Mouse (Mus musculus) C2C12 (cell line): ENCODE measurements around the gene Cend1. TPM values are rescaled to one million over a fixed set of nuclear protein-coding genes. Genes with fewer than 3 reads are reported as not detected.

Source experiments
- H3K27me3 ChIP-seq: one replicate; pipeline ENCODE4 v1.6.1; 2011; ENCODE audit not compliant: control insufficient read depth, insufficient read depth, insufficient read length
- H3K36me3 ChIP-seq: one replicate; pipeline ENCODE4 v1.6.1; 2011; ENCODE audit not compliant: control insufficient read depth, insufficient read depth
- H3K4me3 ChIP-seq: one replicate; pipeline ENCODE4 v1.5.1; 2011; ENCODE audit warnings: mild to moderate bottlenecking, control low read depth; ENCODE audit not compliant: poor library complexity, insufficient read depth, severe bottlenecking
- H3K79me2 ChIP-seq: one replicate; pipeline ENCODE4 v1.6.1; 2011; ENCODE audit not compliant: control insufficient read depth, insufficient read depth
- H3K79me3 ChIP-seq: one replicate; pipeline ENCODE4 v1.6.1; 2011; ENCODE audit warnings: low read depth, control low read depth
- H3ac ChIP-seq: one replicate; pipeline ENCODE3; 2011; ENCODE audit warnings: low read depth; ENCODE audit not compliant: control insufficient read depth, insufficient read length
- CEBPB ChIP-seq: IDR thresholded peaks from one replicate; pipeline ENCODE4 v1.6.1; 2011; ENCODE audit warnings: low read depth, mild to moderate bottlenecking, control low read depth, moderate library complexity
- CTCF ChIP-seq: IDR thresholded peaks from one replicate; pipeline ENCODE4 v1.5.1; 2011; ENCODE audit not compliant: control insufficient read depth, insufficient read depth, insufficient read length
- FOSL1 ChIP-seq: IDR thresholded peaks from one replicate; pipeline ENCODE4 v1.8.0; 2011; ENCODE audit warnings: mild to moderate bottlenecking, low read length; ENCODE audit not compliant: poor library complexity, insufficient read depth, severe bottlenecking
- MAX ChIP-seq: IDR thresholded peaks from one replicate; pipeline ENCODE4 v1.6.1; 2011; ENCODE audit warnings: mild to moderate bottlenecking, control low read depth
- MYOD1 ChIP-seq: IDR thresholded peaks from one replicate; pipeline ENCODE4 v1.6.1; 2011; ENCODE audit warnings: low read depth; ENCODE audit not compliant: control insufficient read depth, insufficient read length
- MYOG ChIP-seq: IDR thresholded peaks from one replicate; pipeline ENCODE4 v1.6.1; 2011; ENCODE audit not compliant: control insufficient read depth, insufficient read length; ENCODE audit errors: extremely low read depth
- USF1 ChIP-seq: IDR thresholded peaks from one replicate; pipeline ENCODE4 v1.6.1; 2011; ENCODE audit warnings: low read depth, mild to moderate bottlenecking, control low read depth, moderate library complexity
- long read RNA-seq, 2 experiments: library from polyadenylated mRNA; unstranded; transcript quantifications; one replicate each; pipeline ENCODE4 v2.0.0; 2019 to 2020
- polyA plus RNA-seq: library from polyadenylated mRNA; unstranded; fragments of >200 nt; fragmentation: generic; extraction: Trizol; gene quantifications from one replicate; pipeline ENCODE4 v1.2.1, GENCODE M21; 2012; ENCODE audit warnings: missing spikeins

Cend1 gene
- polyA plus RNA-seq, result 2.4 TPM
- long read RNA-seq, experiment 1, result 0 reads
- long read RNA-seq, experiment 2, result 0 reads

GRCm38 (mm10) chr7:141429310-141429709, at the start of gene Cend1:
Gene Cend1 (minus strand): TSS chr7:141429491.
- Histone ChIP-seq H3K79me3 (no peaks in the 10 kb centered on the region), H3ac (no peak within 1 kb of the TSS), H3K27me3 (no peaks in the 10 kb centered on the region), H3K36me3 (peaks cover 5% of the 10 kb centered on the region), H3K79me2 (peaks cover under 1% of the 10 kb centered on the region), H3K4me3 (no peak within 1 kb of the TSS)
- TF ChIP-seq MYOG, result no peak
- TF ChIP-seq CTCF, result no peak
- TF ChIP-seq MAX, result no peak
- no peak for TF ChIP-seq MYOD1
- no peak for TF ChIP-seq FOSL1
- TF ChIP-seq CEBPB, result no peak
- no peak for TF ChIP-seq USF1

GRCm38 (mm10) chr7:141478270-141478748, 49.0 kb upstream of the Cend1 start:
- no peak overlapping the region for H3K4me3 ChIP-seq
- TF ChIP-seq MYOG (no peak), FOSL1 (no peak), USF1 (no peak), MAX (no peak), CTCF (no peak), MYOD1 (no peak), CEBPB (no peak)

GRCm38 (mm10) chr7:141477578-141478269, 48.4 kb upstream of the Cend1 start:
- Histone ChIP-seq H3K79me3 (peaks cover 67% of the 10 kb centered on the region), H3K79me2 (peaks cover 98% of the 10 kb centered on the region), H3ac (peak overlapping the region; percentile 70), H3K36me3 (peaks cover 3% of the 10 kb centered on the region), H3K27me3 (no peaks in the 10 kb centered on the region), H3K4me3 (no peak overlapping the region)
- TF ChIP-seq USF1 (no peak), CEBPB (no peak), MYOD1 (no peak), MAX (no peak), MYOG (no peak), FOSL1 (no peak), CTCF (no peak)

More at GRCm38 (mm10) chr7:141478270-141478748, 49.0 kb upstream of the Cend1 start:
- H3K79me3 ChIP-seq, result peaks cover 69% of the 10 kb centered on the region
- H3ac ChIP-seq, result no peak overlapping the region
- H3K79me2 ChIP-seq, result peaks cover 98% of the 10 kb centered on the region
- no peaks in the 10 kb centered on the region for H3K27me3 ChIP-seq
- no peaks in the 10 kb centered on the region for H3K36me3 ChIP-seq

- Histone ChIP-seq H3K79me3 (peaks cover 65% of the 10 kb centered on the region), H3K4me3 (peak overlapping the region; percentile 76), H3K36me3 (peaks cover 10% of the 10 kb centered on the region), H3ac (peak overlapping the region; percentile 70), H3K79me2 (peaks cover 97% of the 10 kb centered on the region), H3K27me3 (no peaks in the 10 kb centered on the region)
- TF ChIP-seq FOSL1 (no peak), CTCF (no peak), MYOD1 (no peak), MAX (no peak), CEBPB (no peak), MYOG (no peak), USF1 (no peak)
Measured at GRCm38 (mm10) chr7:141476981-141477370, 47.7 kb upstream of the Cend1 start.

- TF ChIP-seq MYOD1, result no peak
- peak; percentile 62 for TF ChIP-seq USF1
- TF ChIP-seq CEBPB, result no peak
- peak; percentile 95 for TF ChIP-seq MAX
- no peak for TF ChIP-seq CTCF
- TF ChIP-seq FOSL1, result no peak
- TF ChIP-seq MYOG, result no peak
- peak overlapping the region; percentile 76 for H3K4me3 ChIP-seq
Measured at GRCm38 (mm10) chr7:141476226-141476980, 47.1 kb upstream of the Cend1 start.

More at GRCm38 (mm10) chr7:141476226-141476980, 47.1 kb upstream of the Cend1 start:
- H3ac ChIP-seq, result peak overlapping the region; percentile 75
- H3K79me2 ChIP-seq, result peaks cover 94% of the 10 kb centered on the region
- no peaks in the 10 kb centered on the region for H3K27me3 ChIP-seq
- H3K36me3 ChIP-seq, result peaks cover 15% of the 10 kb centered on the region
- peaks cover 61% of the 10 kb centered on the region for H3K79me3 ChIP-seq
